Mouse (Mus musculus) forebrain, embryonic 15.5 days (tissue): ENCODE measurements around the gene Jup. TPM values are rescaled to one million over a fixed set of nuclear protein-coding genes. Genes with fewer than 3 reads are reported as not detected.

Experiments
- ATAC-seq: fragments of 200-750 bp; cut with Nextera tagmentation; replicated peaks from 2 replicates; pipeline ENCODE4 v1.8.0; 2017; ENCODE audit warnings: mild to moderate bottlenecking, moderate TSS enrichment, moderate library complexity
- H3K27ac ChIP-seq: fragments of 300-500 bp; sonication (generic); replicated peaks from 2 replicates; pipeline ENCODE4 v1.5.1; 2015; ENCODE audit warnings: mild to moderate bottlenecking, inconsistent platforms
- H3K27me3 ChIP-seq: fragments of 300-500 bp; sonication (generic); 2 replicates; pipeline ENCODE4 v1.6.1; 2015; ENCODE audit warnings: inconsistent platforms
- H3K36me3 ChIP-seq: fragments of 300-500 bp; sonication (generic); 2 replicates; pipeline ENCODE4 v1.6.1; 2015; ENCODE audit warnings: mild to moderate bottlenecking, inconsistent platforms
- H3K4me1 ChIP-seq: fragments of 300-500 bp; sonication (generic); 2 replicates; pipeline ENCODE4 v1.6.1; 2015; ENCODE audit warnings: inconsistent platforms
- H3K4me2 ChIP-seq: fragments of 300-500 bp; sonication (generic); replicated peaks from 2 replicates; pipeline ENCODE4 v1.6.1; 2015; ENCODE audit warnings: mild to moderate bottlenecking, inconsistent platforms
- H3K4me3 ChIP-seq: fragments of 300-500 bp; sonication (generic); 2 replicates; pipeline ENCODE4 v1.5.1; 2015; ENCODE audit warnings: mild to moderate bottlenecking, inconsistent platforms
- H3K9ac ChIP-seq: fragments of 300-500 bp; sonication (generic); replicated peaks from 2 replicates; pipeline ENCODE4 v1.6.1; 2015; ENCODE audit warnings: mild to moderate bottlenecking, inconsistent platforms
- H3K9me3 ChIP-seq: fragments of 300-500 bp; sonication (generic); 2 replicates; pipeline ENCODE4 v1.6.1; 2016; ENCODE audit warnings: inconsistent platforms
- WGBS: fragments of 180-500 bp; shearing (Covaris S2); methylation state at CpG from one replicate; pipeline ENCODE4 v1.1.7; 2015; ENCODE audit warnings: mixed read lengths; 5-methylcytosine and 5-hydroxymethylcytosine counted together
- polyA plus RNA-seq: library from polyadenylated mRNA; unstranded; fragments of >200 nt; fragmentation: Nextera tagmentation; extraction: Ambion mirVana; gene quantifications from 2 replicates; pipeline ENCODE4 v1.2.1, GENCODE M21; 2015

Gene Jup
- polyA plus RNA-seq, 1 experiment from 2014 or later = 51.4 TPM

- Histone ChIP-seq H3K27ac (no peak overlapping the region), H3K4me3 (no peak overlapping the region), H3K9me3 (no peaks in the 10 kb centered on the region), H3K4me2 (no peak overlapping the region), H3K36me3 (no peaks in the 10 kb centered on the region), H3K27me3 (no peaks in the 10 kb centered on the region), H3K9ac (no peak overlapping the region), H3K4me1 (0 out of 2 replicates have a peak, but pooled peaks cover 3% of the 10 kb centered on the region)
- ATAC-seq = no peak
- 81% methylated on average over 8 of the region's 8 CpGs for WGBS
Observed at GRCm38 (mm10) chr11:100406273-100406672, 8.7 kb upstream of the Jup start.

- H3K4me1 ChIP-seq = 0 out of 2 replicates have a peak, but pooled peaks cover 3% of the 10 kb centered on the region
- WGBS = 84% methylated on average over 3 of the region's 3 CpGs
- H3K27ac ChIP-seq = no peak overlapping the region
- H3K36me3 ChIP-seq = no peaks in the 10 kb centered on the region
- ATAC-seq = no peak
- H3K9ac ChIP-seq = no peak overlapping the region
- no peaks in the 10 kb centered on the region for H3K9me3 ChIP-seq
- H3K4me3 ChIP-seq = no peak overlapping the region
- H3K4me2 ChIP-seq = no peak overlapping the region
- no peaks in the 10 kb centered on the region for H3K27me3 ChIP-seq
Observed at GRCm38 (mm10) chr11:100404456-100405074, 7.0 kb upstream of the Jup start.

- H3K27ac ChIP-seq = no peak overlapping the region
- H3K4me2 ChIP-seq = no peak overlapping the region
- ATAC-seq = no peak
- H3K9ac ChIP-seq = no peak overlapping the region
- H3K9me3 ChIP-seq = no peaks in the 10 kb centered on the region
- no peak overlapping the region for H3K4me3 ChIP-seq
- H3K36me3 ChIP-seq = no peaks in the 10 kb centered on the region
- 76% methylated on average over 10 of the region's 10 CpGs for WGBS
- no peaks in the 10 kb centered on the region for H3K27me3 ChIP-seq
- 0 out of 2 replicates have a peak, but pooled peaks cover 3% of the 10 kb centered on the region for H3K4me1 ChIP-seq
Observed at GRCm38 (mm10) chr11:100403445-100404134, 6.0 kb upstream of the Jup start.

GRCm38 (mm10) chr11:100402682-100403081 is 5.1 kb upstream of the Jup start:
- Histone ChIP-seq H3K9ac (no peak overlapping the region), H3K4me1 (peaks cover 5% of the 10 kb centered on the region; the same call in 1 of the 2 replicates), H3K27ac (no peak overlapping the region), H3K4me2 (no peak overlapping the region), H3K9me3 (no peaks in the 10 kb centered on the region), H3K27me3 (no peaks in the 10 kb centered on the region), H3K36me3 (no peaks in the 10 kb centered on the region), H3K4me3 (no peak overlapping the region)
- ATAC-seq = no peak
- WGBS = 60% methylated on average over 2 of the region's 2 CpGs

- ATAC-seq = no peak
- no peaks in the 10 kb centered on the region for H3K36me3 ChIP-seq
- peaks cover 7% of the 10 kb centered on the region for H3K4me1 ChIP-seq
- no peak overlapping the region for H3K27ac ChIP-seq
- no peaks in the 10 kb centered on the region for H3K27me3 ChIP-seq
- no peak overlapping the region for H3K9ac ChIP-seq
- no peaks in the 10 kb centered on the region for H3K9me3 ChIP-seq
- no peak overlapping the region for H3K4me2 ChIP-seq
- H3K4me3 ChIP-seq = no peak overlapping the region
- 51% methylated on average over 6 of the region's 6 CpGs for WGBS
Observed at GRCm38 (mm10) chr11:100402240-100402639, 4.7 kb upstream of the Jup start.

- Histone ChIP-seq H3K9ac (no peak overlapping the region), H3K4me2 (no peak overlapping the region), H3K36me3 (no peaks in the 10 kb centered on the region), H3K9me3 (no peaks in the 10 kb centered on the region), H3K27ac (no peak overlapping the region), H3K4me1 (peaks cover 21% of the 10 kb centered on the region), H3K27me3 (peaks cover 7% of the 10 kb centered on the region; the same call in 1 of the 2 replicates), H3K4me3 (no peak overlapping the region)
- ATAC-seq = no peak
- 84% methylated on average over 6 of the region's 6 CpGs for WGBS
Observed at GRCm38 (mm10) chr11:100400842-100401241, 3.3 kb upstream of the Jup start.

- Histone ChIP-seq H3K36me3 (no peaks in the 10 kb centered on the region), H3K4me3 (no peak overlapping the region), H3K9me3 (no peaks in the 10 kb centered on the region), H3K4me1 (peaks cover 30% of the 10 kb centered on the region), H3K4me2 (no peak overlapping the region), H3K27me3 (peaks cover 13% of the 10 kb centered on the region; the same call in 1 of the 2 replicates), H3K9ac (no peak overlapping the region), H3K27ac (no peak overlapping the region)
- ATAC-seq = no peak
- 73% methylated on average over 12 of the region's 12 CpGs for WGBS
Observed at GRCm38 (mm10) chr11:100399727-100400538, 2.4 kb upstream of the Jup start.

- peaks cover 33% of the 10 kb centered on the region for H3K4me1 ChIP-seq
- no peaks in the 10 kb centered on the region for H3K9me3 ChIP-seq
- peaks cover 16% of the 10 kb centered on the region; the same call in 1 of the 2 replicates for H3K27me3 ChIP-seq
- no peaks in the 10 kb centered on the region for H3K36me3 ChIP-seq
- 77% methylated on average over 9 of the region's 9 CpGs for WGBS
- no peak overlapping the region for H3K9ac ChIP-seq
- H3K4me3 ChIP-seq = no peak overlapping the region
- no peak overlapping the region for H3K27ac ChIP-seq
- H3K4me2 ChIP-seq = no peak overlapping the region
- ATAC-seq = no peak
Observed at GRCm38 (mm10) chr11:100399320-100399719, 1.8 kb upstream of the Jup start.

- Histone ChIP-seq H3K36me3 (no peaks in the 10 kb centered on the region), H3K4me3 (no peak overlapping the region), H3K9me3 (no peaks in the 10 kb centered on the region), H3K4me2 (peak overlapping the region; percentile 66; the same call in 1 of the 2 replicates), H3K4me1 (peaks cover 33% of the 10 kb centered on the region), H3K27ac (no peak overlapping the region), H3K9ac (no peak overlapping the region), H3K27me3 (peaks cover 16% of the 10 kb centered on the region; the same call in 1 of the 2 replicates)
- WGBS = 94% methylated on average over 7 of the region's 7 CpGs
- ATAC-seq = no peak
Observed at GRCm38 (mm10) chr11:100398517-100398916, 954 bp upstream of the Jup start.

- WGBS = 2% methylated on average over 42 of the region's 42 CpGs
- peaks cover 30% of the 10 kb centered on the region for H3K4me1 ChIP-seq
- H3K36me3 ChIP-seq = no peaks in the 10 kb centered on the region
- peaks cover 16% of the 10 kb centered on the region; the same call in 1 of the 2 replicates for H3K27me3 ChIP-seq
- ATAC-seq = peak; percentile 49
- no peaks in the 10 kb centered on the region for H3K9me3 ChIP-seq
- H3K9ac ChIP-seq = peak overlapping the region; percentile 58
- H3K4me3 ChIP-seq = peak overlapping the region; percentile 71
- peak overlapping the region; percentile 64; the same call in 1 of the 2 replicates for H3K27ac ChIP-seq
- peak overlapping the region; percentile 66 for H3K4me2 ChIP-seq
Observed at GRCm38 (mm10) chr11:100396886-100397599, 520 bp downstream of the Jup start.

GRCm38 (mm10) chr11:100395861-100396631 is 1.5 kb downstream of the Jup start:
- no peak for ATAC-seq
- Histone ChIP-seq H3K9me3 (no peaks in the 10 kb centered on the region), H3K27me3 (peaks cover 16% of the 10 kb centered on the region; the same call in 1 of the 2 replicates), H3K36me3 (no peaks in the 10 kb centered on the region), H3K4me1 (peaks cover 30% of the 10 kb centered on the region), H3K4me3 (peak overlapping the region; percentile 71), H3K27ac (no peak overlapping the region), H3K9ac (peak overlapping the region; percentile 58), H3K4me2 (peak overlapping the region; percentile 66)
- WGBS = 30% methylated on average over 17 of the region's 17 CpGs
